Mouse (Mus musculus): ENCODE measurements at regions not wholly inside any gene's neighbourhood (a gene's known extent, or its start where the extent isn't known, plus 50 kb on each side); places are given as distances from the start of the nearest gene placed in this dataset.

DNA sequence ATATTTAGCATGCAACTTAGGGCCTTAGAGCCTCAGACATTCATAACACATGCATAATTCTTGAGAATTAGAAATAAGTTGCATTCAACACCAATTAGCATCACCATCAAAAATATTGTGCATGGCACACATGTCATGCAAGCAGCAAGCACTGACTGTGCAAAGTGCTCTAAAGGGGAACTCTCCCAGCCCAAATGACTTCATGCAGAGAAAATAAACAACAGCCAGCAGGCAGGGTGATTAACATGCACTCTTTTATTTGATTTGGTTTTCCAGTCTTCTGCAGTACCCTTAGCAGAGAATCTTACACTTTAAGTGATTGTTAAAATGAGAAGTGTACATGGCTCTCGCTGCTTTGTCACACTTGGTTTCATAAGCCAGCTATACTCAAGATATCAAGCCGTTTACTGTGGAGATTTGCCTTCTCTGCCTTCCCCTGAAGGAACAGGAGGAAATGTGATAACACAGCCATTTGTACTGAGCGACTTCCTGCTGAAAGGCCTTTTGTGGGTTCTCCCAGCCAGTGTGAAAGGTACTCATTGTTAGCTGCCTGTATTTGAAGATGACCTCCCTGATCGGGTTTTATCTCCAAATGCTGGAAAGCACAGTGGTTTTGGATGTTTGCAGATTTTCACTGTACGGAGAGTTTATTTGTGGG is 3480.0 kb downstream of the 9330182O14Rik start:
- no peaks in the 10 kb centered on the region for H3K4me1 ChIP-seq (ENCODE audit: control insufficient read depth, insufficient read depth, low read length)
- 59% methylated on average over 5 of the region's 5 CpGs for WGBS
- no peak overlapping the region for H3K9ac ChIP-seq (ENCODE audit: low read depth, low read length, severe bottlenecking)
- H3K9me3 ChIP-seq (ENCODE audit: control insufficient read depth, low read length), result no peaks in the 10 kb centered on the region
- TF ChIP-seq POLR2A (IDR thresholded peaks at IDR 0.05; ENCODE audit: borderline replicate concordance, extremely low read depth, insufficient read depth, insufficient read length), result no peak
- no peak overlapping the region for H3K4me3 ChIP-seq (replicated peaks; ENCODE audit: low read length)
- H3K27ac ChIP-seq (replicated peaks; ENCODE audit: low read depth, low read length), result no peak overlapping the region
- no peak for DNase-seq (ENCODE audit: low spot score)
- no peak for ATAC-seq (ENCODE audit: low FRiP score, low read depth)
- H3K27me3 ChIP-seq (ENCODE audit: control insufficient read depth, insufficient read depth, low read length), result no peaks in the 10 kb centered on the region
- H3K36me3 ChIP-seq (ENCODE audit: control insufficient read depth, insufficient read depth, low read length), result no peaks in the 10 kb centered on the region
- H3K4me2 ChIP-seq (replicated peaks; ENCODE audit: low read depth, low read length, severe bottlenecking), result no peak overlapping the region

DNA sequence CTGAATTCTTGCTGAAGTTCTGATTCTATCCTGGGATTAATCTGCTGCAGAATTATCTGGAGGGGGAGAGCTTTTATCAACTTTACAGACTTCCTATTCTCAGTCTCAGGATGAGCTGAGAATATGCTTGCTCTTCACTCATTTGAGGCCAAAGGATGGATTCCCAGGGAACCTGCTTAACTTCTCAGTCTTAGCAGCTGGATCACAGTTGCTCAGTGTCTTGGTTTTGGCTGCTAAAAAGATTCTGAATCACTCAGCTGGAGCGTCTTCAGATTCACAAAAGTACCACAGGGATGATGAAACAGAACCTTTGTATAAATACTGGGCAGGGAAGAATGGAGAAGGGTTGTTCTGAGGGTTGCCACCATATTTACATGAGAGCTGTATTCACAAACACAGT is 3481.6 kb downstream of the 9330182O14Rik start:
- Histone ChIP-seq H3K9ac (ENCODE audit: low read depth, low read length, severe bottlenecking) (no peak overlapping the region), H3K4me3 (replicated peaks; ENCODE audit: low read length) (no peak overlapping the region), H3K4me1 (ENCODE audit: control insufficient read depth, insufficient read depth, low read length) (no peaks in the 10 kb centered on the region), H3K27me3 (ENCODE audit: control insufficient read depth, insufficient read depth, low read length) (no peaks in the 10 kb centered on the region), H3K9me3 (ENCODE audit: control insufficient read depth, low read length) (no peaks in the 10 kb centered on the region), H3K27ac (replicated peaks; ENCODE audit: low read depth, low read length) (no peak overlapping the region), H3K4me2 (replicated peaks; ENCODE audit: low read depth, low read length, severe bottlenecking) (no peak overlapping the region), H3K36me3 (ENCODE audit: control insufficient read depth, insufficient read depth, low read length) (no peaks in the 10 kb centered on the region)
- WGBS, result 88% methylated on average over 1 of the region's 1 CpGs
- ATAC-seq (ENCODE audit: low FRiP score, low read depth) (no peak), DNase-seq (ENCODE audit: low spot score) (no peak)
- TF ChIP-seq POLR2A (IDR thresholded peaks at IDR 0.05; ENCODE audit: borderline replicate concordance, extremely low read depth, insufficient read depth, insufficient read length), result no peak

DNA sequence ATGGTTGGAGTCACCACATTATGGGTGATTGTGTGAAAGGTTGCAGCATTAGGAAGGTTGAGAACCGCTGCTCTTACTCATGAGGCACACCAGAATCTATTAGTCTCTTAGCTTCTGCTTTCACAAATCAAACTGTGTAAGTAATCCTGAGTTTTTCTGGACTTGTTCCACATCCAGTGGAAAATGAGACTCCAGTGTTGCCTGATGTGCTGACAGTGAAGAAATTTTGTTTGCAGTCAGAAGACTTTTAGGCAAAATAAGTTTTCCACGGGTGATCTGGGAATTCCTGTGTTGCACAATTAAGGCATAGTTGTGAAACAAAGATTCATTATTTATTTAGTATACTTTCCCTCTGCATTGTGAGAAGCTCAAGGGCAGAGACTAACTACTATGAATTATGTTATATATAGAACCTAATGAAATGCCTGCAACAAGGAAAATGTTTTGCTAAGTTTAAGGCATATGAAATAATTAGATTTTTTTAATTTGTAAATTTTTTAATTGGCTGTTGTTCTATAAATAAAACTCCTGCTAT is 3490.3 kb downstream of the 9330182O14Rik start:
- Histone ChIP-seq H3K9ac (ENCODE audit: low read depth, low read length, severe bottlenecking) (no peak overlapping the region), H3K27me3 (ENCODE audit: control insufficient read depth, insufficient read depth, low read length) (no peaks in the 10 kb centered on the region), H3K4me1 (ENCODE audit: control insufficient read depth, insufficient read depth, low read length) (no peaks in the 10 kb centered on the region), H3K27ac (replicated peaks; ENCODE audit: low read depth, low read length) (no peak overlapping the region), H3K4me3 (replicated peaks; ENCODE audit: low read length) (no peak overlapping the region), H3K9me3 (ENCODE audit: control insufficient read depth, low read length) (no peaks in the 10 kb centered on the region), H3K4me2 (replicated peaks; ENCODE audit: low read depth, low read length, severe bottlenecking) (no peak overlapping the region), H3K36me3 (ENCODE audit: control insufficient read depth, insufficient read depth, low read length) (no peaks in the 10 kb centered on the region)
- ATAC-seq (ENCODE audit: low FRiP score, low read depth) (no peak), DNase-seq (ENCODE audit: low spot score) (peak; percentile 31)
- whole genome bisulfite sequencing, result 65% methylated on average over 2 of the region's 2 CpGs
- TF ChIP-seq POLR2A (IDR thresholded peaks at IDR 0.05; ENCODE audit: borderline replicate concordance, extremely low read depth, insufficient read depth, insufficient read length), result no peak

DNA sequence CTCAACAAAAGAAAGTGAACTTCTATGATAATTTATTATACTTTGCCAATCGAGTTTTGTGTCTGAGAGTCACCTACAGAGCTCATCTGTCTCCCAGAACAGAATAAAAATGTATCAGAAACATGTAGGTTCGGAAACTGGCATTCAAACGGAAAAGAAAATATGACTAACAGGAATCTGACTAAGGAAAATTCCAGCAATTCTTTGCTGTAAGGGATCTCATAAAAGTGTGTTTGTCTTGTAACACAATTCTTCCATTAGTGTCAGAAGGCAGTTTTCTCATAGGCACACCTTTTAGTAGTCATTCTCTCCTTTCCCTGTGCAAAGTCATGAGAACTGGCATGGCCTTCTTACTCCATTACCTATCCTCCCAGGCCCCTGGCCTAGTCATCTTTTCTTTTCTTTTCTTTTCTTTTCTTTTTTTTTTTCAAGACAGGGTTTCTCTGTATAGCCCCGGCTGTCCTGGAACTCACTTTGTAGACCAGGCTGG is 3490.9 kb downstream of the 9330182O14Rik start:
- DNase-seq (ENCODE audit: low spot score), result no peak

DNA sequence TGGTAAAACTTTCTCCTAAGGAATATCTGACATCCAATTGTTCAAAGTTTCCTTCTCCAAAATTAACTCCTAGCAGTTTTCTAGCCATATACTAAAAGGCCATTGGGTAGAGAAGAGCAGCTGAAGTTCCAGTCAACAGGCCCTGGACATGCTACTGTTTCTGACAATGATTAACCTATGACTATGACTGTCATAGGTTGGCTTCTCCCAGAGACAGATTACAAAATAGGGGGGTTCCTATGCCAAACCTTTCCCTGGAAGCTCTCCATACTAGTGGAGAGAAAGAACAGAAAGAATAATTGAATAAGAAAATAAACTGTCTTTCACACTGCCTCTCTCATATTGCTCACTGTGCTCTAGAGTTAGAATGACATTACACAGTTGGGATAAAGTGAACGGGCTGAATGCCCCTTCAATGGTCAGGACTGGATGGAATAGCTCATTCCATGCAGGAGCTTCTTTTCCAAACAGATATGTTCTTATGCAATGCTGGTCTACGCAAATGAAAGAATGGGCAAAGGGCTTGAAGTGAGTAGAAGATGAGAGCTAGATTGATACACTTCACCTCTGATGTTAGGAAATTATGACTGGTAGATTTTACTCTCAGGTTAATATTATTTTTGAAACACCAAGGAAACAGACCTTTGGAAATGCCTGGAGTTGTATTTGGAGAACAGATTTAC is 3516.8 kb downstream of the 9330182O14Rik start:
- H3K9me3 ChIP-seq (ENCODE audit: control insufficient read depth, low read length), result no peaks in the 10 kb centered on the region
- H3K4me3 ChIP-seq (replicated peaks; ENCODE audit: low read length), result no peak overlapping the region
- H3K27ac ChIP-seq (replicated peaks; ENCODE audit: low read depth, low read length), result no peak overlapping the region
- no peaks in the 10 kb centered on the region for H3K4me1 ChIP-seq (ENCODE audit: control insufficient read depth, insufficient read depth, low read length)
- TF ChIP-seq POLR2A (IDR thresholded peaks at IDR 0.05; ENCODE audit: borderline replicate concordance, extremely low read depth, insufficient read depth, insufficient read length), result no peak
- no peaks in the 10 kb centered on the region for H3K27me3 ChIP-seq (ENCODE audit: control insufficient read depth, insufficient read depth, low read length)
- DNase-seq (ENCODE audit: low spot score) (no peak), ATAC-seq (ENCODE audit: low FRiP score, low read depth) (no peak)
- WGBS, result 83% methylated on average over 2 of the region's 2 CpGs
- H3K4me2 ChIP-seq (replicated peaks; ENCODE audit: low read depth, low read length, severe bottlenecking), result no peak overlapping the region
- H3K36me3 ChIP-seq (ENCODE audit: control insufficient read depth, insufficient read depth, low read length), result no peaks in the 10 kb centered on the region
- H3K9ac ChIP-seq (ENCODE audit: low read depth, low read length, severe bottlenecking), result no peak overlapping the region

More for the DNA sequence above, 3490.9 kb downstream of the 9330182O14Rik start:
- 59% methylated on average over 4 of the region's 4 CpGs for WGBS
- TF ChIP-seq POLR2A (IDR thresholded peaks at IDR 0.05; ENCODE audit: borderline replicate concordance, extremely low read depth, insufficient read depth, insufficient read length), result no peak
- no peaks in the 10 kb centered on the region for H3K27me3 ChIP-seq (ENCODE audit: control insufficient read depth, insufficient read depth, low read length)
- H3K4me3 ChIP-seq (replicated peaks; ENCODE audit: low read length), result no peak overlapping the region
- H3K9me3 ChIP-seq (ENCODE audit: control insufficient read depth, low read length), result no peaks in the 10 kb centered on the region
- no peak overlapping the region for H3K27ac ChIP-seq (replicated peaks; ENCODE audit: low read depth, low read length)
- H3K36me3 ChIP-seq (ENCODE audit: control insufficient read depth, insufficient read depth, low read length), result no peaks in the 10 kb centered on the region
- no peak overlapping the region for H3K4me2 ChIP-seq (replicated peaks; ENCODE audit: low read depth, low read length, severe bottlenecking)
- no peaks in the 10 kb centered on the region for H3K4me1 ChIP-seq (ENCODE audit: control insufficient read depth, insufficient read depth, low read length)
- H3K9ac ChIP-seq (ENCODE audit: low read depth, low read length, severe bottlenecking), result no peak overlapping the region
- ATAC-seq (ENCODE audit: low FRiP score, low read depth), result no peak
